Mouse (Mus musculus): ENCODE measurements around the gene Myo1h.

Gene Myo1h

DNA sequence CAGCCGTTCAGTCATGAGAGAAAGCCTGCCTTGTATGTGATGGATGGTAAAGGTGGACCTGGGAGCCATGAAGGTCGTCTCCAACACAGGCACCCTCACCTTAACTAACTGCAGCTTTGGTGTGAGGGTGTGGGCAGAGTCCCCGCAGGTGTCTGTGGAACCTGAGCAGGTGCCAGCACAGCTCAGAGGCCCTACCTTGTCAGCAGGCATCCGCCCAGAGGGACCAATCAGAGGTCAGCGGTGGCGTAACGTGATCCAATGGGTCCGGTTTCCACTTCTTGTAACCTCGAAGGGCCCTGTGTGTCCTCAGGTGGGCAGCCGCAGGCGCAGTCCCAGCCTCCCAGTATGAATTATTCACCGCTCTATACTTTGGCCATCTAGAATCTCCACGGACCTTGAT, at the start of gene Myo1h:
Gene Myo1h, plus strand, starts transcription at position 293 of the 400 bp plus-strand sequence.
- no peak for DNase-seq (ENCODE audit: low spot score in 2 of 2)

DNA sequence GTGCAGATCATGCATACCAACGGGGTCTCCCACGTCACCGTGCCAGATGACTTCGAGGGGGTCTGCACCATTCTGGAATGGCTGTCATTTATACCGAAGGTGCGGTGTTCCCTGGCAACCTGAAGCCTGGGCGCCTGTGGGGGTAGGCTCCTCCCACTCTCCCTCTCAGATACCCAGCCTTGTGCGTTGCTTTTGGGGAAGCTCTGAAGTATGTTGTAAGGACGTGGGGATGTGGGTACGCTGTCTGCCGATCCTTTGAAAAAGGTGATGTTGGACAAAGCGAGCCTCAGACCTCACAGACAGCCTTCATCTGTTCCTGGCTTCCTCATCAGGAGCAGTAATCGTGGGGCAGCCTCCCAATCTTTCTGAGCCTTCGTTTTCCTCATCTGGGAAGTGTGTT, 49.2 kb upstream of the Myo1h start:
- no peak for DNase-seq (ENCODE audit: low spot score in 2 of 2)

DNA sequence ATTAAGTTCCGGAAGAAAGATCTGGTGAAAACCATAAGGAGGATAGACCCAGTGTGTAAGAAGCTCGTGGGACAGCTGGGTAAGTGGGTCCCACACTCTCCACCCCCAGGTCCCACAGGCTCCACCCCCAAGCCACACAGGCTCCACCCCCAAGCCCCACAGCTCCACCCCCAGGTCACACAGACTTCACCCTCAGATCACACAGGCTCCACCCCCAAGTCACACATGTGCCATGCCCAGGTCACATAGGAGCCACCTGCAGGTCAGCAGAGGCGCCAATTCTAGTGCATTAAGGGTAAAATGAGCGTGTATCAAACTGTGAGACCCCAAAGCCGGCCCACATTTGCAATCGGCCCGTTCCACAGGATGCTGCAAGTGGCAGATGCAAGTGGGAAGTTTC, 42.5 kb upstream of the Myo1h start:
- no peak for DNase-seq (ENCODE audit: low spot score in 2 of 2)

DNA sequence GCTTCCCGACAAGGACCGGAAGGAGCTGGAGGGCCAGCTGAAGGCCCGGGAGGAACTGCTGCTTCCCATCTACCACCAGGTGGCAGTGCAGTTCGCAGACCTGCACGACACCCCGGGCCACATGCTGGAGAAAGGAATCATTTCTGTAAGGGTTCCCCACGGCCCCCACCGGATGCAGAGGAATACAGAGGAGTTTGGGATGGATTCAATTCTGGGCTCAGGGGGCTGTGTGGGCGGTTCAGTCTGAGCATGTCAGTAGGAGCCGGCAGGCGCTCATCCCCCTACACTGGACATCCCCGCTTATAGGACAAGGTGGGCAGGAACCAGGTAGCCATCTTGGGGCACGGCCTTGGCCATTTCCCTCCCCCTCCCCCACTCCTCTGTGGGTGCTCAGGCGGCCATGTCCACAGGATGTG, 40.8 kb upstream of the Myo1h start:
- DNase-seq (ENCODE audit: low spot score in 2 of 2) = peak; percentile 42 to 62

DNA sequence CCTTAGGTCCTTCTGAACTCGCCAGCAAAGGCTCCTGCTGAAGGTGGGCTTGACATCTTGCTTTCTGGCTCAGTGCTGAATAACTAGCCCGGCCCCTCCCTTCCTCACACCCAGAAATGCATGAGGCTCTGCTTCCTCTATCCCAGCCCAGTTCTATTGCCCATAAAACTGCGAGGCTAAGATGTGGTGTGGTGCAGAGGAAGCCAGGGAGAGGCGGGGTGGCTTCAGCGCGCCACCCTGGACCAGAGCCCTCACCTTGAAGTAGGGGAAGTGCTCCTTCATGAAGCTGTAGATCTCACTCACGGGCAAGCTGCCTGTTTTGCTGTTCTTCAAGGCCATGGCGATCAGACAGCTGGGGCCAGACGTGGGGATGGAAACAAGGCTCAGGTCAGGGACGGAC, 29.5 kb upstream of the Myo1h start:
- DNase-seq (ENCODE audit: low spot score in 2 of 2) = no peak

DNA sequence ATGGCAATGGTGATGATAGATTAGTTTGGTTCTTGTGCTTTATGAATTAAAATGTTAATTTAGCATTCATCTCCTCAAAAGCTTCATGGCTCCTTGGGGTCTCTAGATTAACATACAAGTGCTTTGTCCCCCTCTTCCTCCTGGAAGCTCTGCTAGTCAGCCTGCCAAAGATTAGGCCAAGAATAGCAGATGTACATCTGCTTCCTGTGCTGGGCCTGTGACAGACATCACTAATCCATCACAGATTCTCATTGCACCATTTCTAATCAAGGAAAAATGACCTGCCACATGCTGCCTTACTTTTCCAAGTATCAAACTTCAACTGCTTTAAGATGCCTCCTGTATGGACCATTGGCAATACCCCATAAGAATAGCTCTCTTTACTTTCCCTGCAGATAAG, 27.5 kb upstream of the Myo1h start:
- DNase-seq (ENCODE audit: low spot score in 2 of 2) = no peak

DNA sequence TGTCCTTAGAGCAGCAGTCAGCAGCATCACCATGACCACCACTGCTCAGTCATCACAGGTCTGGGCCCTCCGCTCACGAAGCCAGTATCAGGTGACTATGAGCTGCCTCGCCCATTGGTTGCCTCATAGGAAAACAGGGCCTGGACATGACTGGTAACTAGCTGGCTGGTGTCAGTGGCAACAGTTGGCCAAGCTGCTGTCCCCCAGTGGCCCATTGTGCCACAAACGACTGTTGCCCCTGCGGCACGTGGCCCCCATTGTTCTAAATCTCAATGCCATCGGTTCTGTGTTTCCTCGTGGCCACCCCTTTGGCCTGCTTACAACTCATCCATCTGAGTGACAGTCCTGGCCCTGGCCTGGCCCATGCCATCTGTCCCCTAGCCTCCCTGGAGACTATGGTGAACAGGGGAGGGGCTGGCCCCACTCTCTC, 24.9 kb upstream of the Myo1h start:
- DNase-seq (ENCODE audit: low spot score in 2 of 2) = no peak

DNA sequence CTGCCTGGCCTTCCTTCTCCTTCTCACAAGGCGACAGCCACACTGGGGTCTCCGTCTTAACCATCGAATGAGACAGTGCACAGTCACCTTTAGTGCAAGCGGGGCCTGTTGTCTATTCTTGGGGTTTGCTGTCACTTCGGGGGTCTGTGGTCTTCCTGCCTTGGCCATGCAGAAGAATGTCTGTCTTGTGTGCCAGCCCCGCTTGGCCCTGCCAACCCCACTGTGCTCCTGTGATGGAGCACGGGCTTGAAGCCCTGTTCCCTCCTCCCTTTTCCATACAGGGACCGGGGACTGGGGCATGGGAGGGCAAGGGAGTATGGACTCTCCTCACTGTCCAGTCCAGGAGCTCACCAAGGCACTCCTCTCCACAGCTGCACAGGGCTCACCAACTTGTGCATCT, 24.2 kb upstream of the Myo1h start:
- no peak for DNase-seq (ENCODE audit: low spot score in 2 of 2)

DNA sequence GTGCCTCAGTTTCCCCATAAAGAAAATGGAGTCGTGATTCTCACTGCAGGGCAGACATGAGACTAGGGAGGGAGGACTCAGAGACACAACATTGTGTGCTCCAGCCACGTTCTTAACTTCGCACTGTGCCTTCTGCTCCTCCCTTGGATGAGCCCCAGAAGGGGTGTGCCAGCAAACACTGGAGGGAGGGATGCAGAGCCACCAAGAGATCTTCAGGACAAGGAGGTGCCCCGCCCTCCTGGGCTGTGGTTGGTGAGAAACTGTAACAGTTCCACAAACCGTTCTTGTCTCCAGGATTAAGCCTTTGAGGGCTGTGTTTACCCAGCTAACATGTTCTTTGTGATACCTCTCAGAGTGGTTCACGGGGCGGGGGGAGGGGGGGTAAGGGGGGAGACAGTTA, 20.3 kb upstream of the Myo1h start:
- peak; percentile 7 to 31 for DNase-seq (ENCODE audit: low spot score in 2 of 2)

DNA sequence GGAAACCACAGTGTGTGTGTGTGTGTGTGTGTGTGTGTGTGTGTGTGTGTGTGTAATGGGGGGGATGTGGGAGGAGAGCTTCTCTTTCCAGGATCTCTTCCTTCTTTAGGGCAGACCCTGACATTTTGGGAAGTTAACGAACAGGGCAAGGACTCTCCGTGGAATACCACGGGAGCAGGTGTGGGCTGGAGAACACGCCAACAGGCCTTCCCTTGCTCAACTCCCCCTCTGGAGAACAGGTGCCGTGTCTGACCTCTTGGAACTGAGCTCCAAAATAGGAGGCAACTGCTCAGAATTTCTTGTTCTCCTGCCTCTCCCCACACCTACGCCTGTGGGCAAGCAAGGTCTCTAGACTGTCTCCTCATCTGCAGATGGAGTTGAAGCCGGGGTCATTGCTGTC, 19.5 kb upstream of the Myo1h start:
- DNase-seq (ENCODE audit: low spot score in 2 of 2) = no peak

DNA sequence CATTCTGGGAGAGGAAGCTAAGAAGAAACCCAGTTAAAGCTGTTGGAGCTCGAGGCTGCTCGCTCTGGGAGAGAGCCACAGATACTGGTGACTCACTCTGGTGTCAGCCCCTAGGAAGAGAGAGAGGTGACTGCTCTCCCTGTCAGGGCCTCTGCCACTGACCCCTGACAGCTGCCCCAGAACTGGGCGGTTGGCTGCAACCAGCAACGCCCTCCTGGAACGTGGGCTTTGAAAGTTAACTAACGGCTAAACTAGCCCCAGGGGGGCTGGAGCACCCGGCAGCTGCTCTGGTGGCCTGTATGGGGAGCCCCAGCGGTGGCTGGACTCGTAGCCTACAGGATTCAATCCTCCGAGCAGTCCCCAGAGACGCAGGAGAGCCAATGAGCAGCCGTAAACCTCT, 19.0 kb upstream of the Myo1h start:
- DNase-seq (ENCODE audit: low spot score in 2 of 2) = no peak

DNA sequence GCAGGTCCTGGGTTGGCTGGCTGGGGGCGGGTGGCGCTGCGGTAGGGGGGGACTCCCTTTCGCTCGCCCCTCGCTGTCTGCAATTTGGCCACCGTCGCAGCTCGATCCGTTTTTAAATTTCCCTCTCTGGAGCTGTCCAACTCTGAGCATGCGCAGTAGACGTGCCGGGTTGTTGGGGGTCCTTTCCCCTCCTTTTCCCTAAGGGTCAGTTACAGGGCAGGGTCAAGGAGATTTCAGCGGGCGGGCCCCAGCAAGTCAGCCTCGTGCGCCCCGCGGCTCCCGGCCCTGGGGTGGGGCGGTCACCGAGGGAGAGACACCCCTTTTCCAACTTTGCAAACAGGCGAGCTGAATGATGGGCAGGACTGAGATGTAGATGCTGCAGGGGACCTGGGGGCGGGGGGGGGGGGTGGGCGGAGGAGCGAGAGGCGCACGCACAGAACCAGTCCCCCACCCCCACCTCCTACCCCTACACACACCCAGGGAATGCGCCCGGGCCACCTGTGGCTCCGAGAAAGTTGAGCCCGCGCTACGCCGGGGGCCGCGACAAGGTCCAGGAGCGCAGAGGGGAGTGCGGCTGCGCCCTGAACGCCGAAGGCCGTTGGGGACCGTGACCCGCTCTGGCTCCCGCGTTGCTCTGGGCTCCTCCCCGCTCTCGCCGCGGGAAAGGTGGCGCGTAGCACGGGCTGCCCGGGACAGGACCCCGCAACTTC, 15.1 kb upstream of the Myo1h start, which contains the start of gene Foxn4:
Gene Foxn4, minus strand, starts transcription at position 115 of the 710 bp plus-strand sequence.
- no peak for DNase-seq (ENCODE audit: low spot score in 2 of 2)

DNA sequence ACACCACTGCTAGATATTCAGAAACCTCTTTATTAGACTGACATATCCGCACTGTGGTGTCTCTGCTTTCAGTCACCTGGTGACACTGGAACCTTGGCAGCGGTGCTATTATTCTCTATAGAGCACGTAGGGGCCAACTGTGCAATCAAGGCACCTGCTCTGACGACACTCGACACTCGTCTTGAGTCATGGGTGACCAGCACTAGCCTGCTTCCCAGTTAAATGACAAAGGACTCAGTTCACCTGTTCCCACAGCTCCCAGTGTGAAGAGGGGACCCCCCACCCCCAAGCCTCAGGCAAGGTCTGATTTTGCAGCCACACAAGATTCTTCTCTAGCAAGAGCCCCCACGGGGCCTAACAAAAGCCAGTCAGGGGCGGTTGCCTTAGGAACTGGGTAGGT, 13.6 kb upstream of the Myo1h start:
- DNase-seq (ENCODE audit: low spot score in 2 of 2) = no peak

DNA sequence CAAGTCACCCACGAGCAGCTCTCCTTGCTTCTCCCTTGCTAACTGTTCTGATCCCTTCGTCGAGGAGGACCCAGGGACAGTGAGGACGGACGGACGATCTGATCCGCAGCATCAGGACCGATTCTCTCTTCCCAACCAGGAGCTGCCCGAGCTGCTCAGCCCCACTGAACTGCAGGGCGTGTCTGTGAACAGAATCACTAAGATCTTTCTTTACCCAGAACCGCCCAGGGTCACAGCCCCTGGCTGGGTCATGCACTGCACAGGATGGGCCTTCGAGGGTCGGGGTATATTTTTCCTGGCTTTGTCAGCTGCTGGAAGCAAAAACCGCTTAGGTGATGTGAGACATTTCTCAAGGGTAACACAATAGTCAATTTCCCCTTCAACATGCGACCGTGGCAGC, 13.0 kb upstream of the Myo1h start:
- no peak for DNase-seq (ENCODE audit: low spot score in 2 of 2)

DNA sequence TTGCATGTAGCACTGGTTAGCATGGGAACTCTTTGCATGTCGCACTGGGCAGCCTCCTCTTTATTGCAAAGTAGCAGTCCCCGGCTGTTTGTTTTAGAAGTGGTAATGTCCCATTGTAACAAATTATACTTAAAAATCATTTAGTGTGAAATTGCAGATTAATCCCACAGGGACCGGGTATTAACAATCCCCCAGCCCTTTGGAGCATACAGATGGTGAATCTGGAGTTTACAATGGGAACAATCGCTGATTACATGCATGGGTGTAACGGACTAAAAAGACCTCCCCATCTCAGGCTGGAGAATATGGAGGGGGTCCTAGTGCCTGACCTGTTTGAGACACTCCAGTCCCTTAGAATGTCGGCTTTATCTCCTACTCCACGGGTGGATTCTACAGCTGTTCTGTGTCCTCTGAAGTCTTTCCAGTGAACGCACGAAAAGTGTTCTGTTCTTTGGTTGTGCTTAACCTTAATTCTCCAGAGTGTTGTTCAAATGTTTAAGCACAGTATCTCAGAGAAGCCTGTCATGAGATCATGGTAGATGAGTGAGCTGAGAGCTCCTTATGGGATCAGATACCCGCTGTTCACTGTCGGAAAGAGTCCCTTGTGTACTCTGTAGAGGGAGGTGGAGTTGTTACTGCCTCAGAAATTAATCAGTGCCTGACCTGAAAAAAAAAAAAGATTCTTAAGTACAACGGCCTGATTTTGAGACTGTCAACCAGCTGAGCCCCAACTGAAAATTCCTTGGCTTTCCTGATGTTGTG, 9.4 kb upstream of the Myo1h start:
- DNase-seq (ENCODE audit: low spot score in 2 of 2) = no peak

DNA sequence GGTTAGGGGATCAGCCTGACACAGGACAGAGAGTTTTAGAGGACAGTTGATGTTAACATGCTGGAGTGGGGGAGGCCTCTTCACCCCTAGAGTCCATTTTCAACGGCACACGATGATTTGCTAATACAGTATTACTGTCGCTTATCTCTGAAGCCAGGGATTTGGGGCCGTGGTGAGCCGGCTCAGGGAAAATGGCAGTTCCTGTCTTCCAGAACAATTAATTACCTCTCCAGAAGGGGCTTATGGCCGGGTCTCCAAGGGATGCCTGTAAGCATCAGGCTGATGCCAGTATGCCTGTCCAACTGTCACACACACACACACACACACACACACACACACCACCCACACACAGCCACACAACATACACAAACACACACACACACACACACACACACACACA, 6.6 kb upstream of the Myo1h start:
- DNase-seq (ENCODE audit: low spot score in 2 of 2) = no peak

DNA sequence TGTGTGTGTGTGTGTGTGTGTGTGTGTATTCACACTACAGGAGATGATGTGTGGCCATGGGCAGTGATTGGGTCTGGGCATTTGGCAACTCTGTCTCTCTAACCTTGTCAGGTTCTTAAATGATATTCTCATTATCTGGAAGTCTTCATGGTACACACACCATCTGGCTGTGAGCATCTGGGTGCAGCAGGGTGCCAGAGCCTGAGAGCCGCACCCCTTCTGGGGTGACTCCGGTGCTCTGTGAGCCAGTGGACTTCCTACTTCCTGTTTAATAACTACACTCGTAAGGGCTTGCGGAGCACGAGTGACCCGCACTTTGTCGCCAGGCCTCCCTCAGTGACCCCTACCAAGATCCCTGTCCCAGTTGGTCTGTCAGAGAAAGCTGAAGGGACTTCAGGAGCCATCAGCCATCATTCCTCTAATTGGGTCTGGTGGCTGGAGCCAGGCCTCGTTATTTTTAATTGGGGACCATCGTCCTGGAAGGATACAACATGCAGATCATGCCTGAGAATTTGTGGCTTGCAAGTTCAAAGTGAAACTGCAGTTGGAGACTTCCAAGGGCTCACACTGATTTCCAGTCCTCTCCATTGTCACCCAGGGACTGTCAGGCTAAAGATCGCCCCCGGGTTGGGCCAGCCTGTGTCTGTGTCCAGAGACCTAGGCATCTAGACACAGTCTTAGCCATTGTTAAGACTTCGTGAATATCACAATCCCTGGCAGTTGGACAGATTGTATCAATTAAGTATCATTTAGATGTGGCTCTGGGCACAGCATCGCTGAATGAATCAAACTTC, 4.2 kb upstream of the Myo1h start:
- DNase-seq (ENCODE audit: low spot score in 2 of 2) = no peak

DNA sequence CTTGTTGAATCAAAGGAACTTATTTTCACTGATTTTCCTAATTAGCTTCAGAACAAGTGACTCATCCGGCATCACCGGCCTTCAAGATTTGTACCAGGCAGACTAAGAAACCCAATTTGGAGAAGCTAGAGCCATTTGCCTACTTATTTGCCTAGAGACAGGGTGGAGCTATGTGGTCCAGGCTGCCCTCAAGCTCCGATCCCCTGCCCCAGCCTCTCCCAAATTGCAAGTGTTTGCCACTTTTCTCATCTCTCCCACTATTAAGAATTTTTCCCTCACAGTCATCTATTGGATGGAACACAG, 3.6 kb upstream of the Myo1h start:
- DNase-seq (ENCODE audit: low spot score in 2 of 2) = no peak

DNA sequence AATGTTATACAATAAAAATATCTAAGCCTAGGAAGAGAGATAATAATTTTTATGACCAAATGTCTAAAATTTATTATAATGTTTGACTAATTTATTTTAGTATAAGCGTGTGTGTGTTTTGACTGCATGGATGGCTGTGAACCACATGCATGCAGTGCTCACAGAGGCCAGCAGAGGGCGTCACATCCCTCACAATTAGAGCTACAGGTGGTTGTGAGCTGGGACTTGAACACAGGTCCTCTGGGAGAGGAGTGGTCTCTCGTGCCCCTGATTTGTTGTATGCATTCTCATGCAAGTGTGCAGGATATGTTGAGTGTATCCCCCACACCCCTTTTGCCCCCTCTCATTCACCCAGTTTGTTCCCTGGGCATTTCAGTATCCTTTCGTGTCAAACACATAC, 2.9 kb upstream of the Myo1h start:
- no peak for DNase-seq (ENCODE audit: low spot score in 2 of 2)

DNA sequence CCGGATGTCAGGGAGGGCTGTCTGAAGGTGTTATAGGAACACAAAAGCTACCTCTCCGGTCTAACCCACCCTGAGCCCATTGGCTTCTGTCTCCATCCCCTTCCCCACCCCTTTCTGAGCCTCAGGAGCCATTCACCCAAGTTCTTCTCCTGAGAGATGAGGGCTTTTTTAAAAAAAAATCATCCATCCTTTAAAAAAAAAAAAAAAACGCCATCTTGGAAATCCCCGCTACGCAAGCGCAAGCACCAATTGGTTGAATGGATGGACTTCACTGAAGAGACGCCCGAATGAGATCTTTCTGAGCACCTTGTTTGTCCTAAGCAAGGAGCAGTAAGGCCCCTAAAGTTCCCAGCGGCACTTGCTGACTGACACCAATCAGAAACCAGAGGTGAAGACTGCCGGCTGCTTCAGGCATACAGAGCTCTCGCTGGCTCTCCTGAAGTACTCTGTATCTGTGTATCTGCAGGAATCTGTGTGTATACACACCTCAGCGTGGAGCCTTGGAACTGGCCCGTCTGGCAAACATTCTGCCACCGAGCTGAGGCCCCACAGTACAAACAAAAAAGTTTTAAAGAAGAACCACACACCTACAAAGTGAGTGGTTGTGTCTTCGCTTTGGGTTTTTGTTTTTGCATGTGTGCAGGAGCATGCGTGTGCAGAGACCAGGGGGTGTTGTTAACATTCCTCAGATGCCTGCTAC, 1.9 kb upstream of the Myo1h start:
- no peak for DNase-seq (ENCODE audit: low spot score in 2 of 2)

DNA sequence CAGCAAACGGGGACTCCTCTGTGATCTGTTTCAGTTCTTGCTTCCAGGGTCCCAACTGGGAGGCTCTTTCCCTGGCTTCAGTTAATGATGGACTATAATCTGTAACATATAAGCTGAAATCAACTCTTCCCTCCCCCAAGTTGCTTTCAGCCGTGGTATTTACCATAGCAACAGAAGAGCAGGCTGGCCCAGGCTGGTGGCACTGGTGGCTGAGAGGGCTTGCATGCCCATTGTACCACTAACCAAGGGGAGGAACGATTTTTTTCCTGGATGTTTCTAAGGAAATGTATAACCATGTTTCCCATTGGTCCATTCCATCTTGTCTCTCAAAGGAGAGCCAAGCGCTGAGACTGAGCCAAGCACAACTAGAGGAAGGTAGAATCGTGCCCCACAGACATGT, 570 bp upstream of the Myo1h start:
- no peak for DNase-seq (ENCODE audit: low spot score in 2 of 2)

DNA sequence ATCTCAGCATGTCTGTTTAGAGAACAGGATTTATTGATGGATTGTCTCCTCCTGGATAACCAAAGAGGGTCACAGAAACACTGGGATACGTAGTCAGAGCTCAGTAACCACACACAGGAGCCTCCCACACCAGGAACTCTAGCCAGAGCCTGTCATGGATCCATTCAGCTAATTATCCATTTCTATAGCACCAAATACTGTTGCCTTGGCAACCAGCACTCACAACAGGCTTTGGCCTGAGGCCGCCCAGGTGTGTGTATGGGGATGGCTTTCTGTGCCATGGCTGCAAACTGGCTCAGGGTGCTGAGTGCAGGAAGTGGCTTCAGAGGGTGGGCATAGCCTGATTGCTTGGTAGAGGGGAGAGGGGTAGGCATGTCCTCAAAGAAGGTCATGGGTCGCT, 1.0 kb downstream of the Myo1h start:
- no peak for DNase-seq (ENCODE audit: low spot score in 2 of 2)
